Mouse (Mus musculus) liver, embryonic 14.5 days (tissue): Measurements from ENCODE around the gene Tnfrsf26. TPM values are rescaled to one million over a fixed set of nuclear protein-coding genes. Genes with fewer than 3 reads are reported as not detected.

Experiments used
- ATAC-seq: fragments of 200-750 bp; cut with Nextera tagmentation; 2 replicates; pipeline ENCODE4 v1.8.0; 2017; ENCODE audit warnings: moderate number of reproducible peaks, mild to moderate bottlenecking, moderate library complexity; ENCODE audit not compliant: insufficient read depth
- DNase-seq, 3 experiments: peaks; one replicate each; pipeline ENCODE4 v3.0.0-alpha.2; 2012 to 2013; ENCODE audit warnings: low read depth in 3 of 3, low spot score in 3 of 3
- H3K27ac ChIP-seq: fragments of 300-500 bp; sonication (generic); 2 replicates; pipeline ENCODE4 v1.5.1; 2014; ENCODE audit warnings: moderate library complexity, mild to moderate bottlenecking, control low read depth, inconsistent platforms
- H3K27me3 ChIP-seq: fragments of 300-500 bp; sonication (generic); 2 replicates; pipeline ENCODE4 v1.6.1; 2014; ENCODE audit warnings: mild to moderate bottlenecking, low read length, moderate library complexity; ENCODE audit not compliant: control insufficient read depth, insufficient read depth
- H3K36me3 ChIP-seq: fragments of 300-500 bp; sonication (generic); replicated peaks from 2 replicates; pipeline ENCODE4 v1.6.1; 2014; ENCODE audit warnings: low read depth; ENCODE audit not compliant: control insufficient read depth, insufficient read depth
- H3K4me1 ChIP-seq, 2 experiments: fragments of 200-500 bp in 1 of 2; fragments of 300-500 bp in 1 of 2; sonication (generic) in 1 of 2; replicated peaks; 2 replicates each; pipeline ENCODE4 v1.6.1; 2012 to 2014; ENCODE audit warnings: antibody characterized with exemption in 1 of 2, inconsistent platforms in 1 of 2, low read length in 1 of 2; ENCODE audit not compliant: control insufficient read depth in 2 of 2, insufficient read depth in 2 of 2
- H3K4me2 ChIP-seq: fragments of 300-500 bp; sonication (generic); 2 replicates; pipeline ENCODE4 v1.6.1; 2014; ENCODE audit warnings: low read depth, mild to moderate bottlenecking, control low read depth, moderate library complexity
- H3K4me3 ChIP-seq, 2 experiments: fragments of 200-500 bp in 1 of 2; fragments of 300-500 bp in 1 of 2; sonication (generic) in 1 of 2; 2 replicates each; pipeline ENCODE4 v1.5.1; 2012 to 2014; ENCODE audit warnings: low read depth in 2 of 2, low read length in 2 of 2, mild to moderate bottlenecking in 2 of 2, control low read depth in 1 of 2, inconsistent platforms in 1 of 2, moderate library complexity in 1 of 2; ENCODE audit not compliant: insufficient read depth in 1 of 2
- H3K9ac ChIP-seq: fragments of 300-500 bp; sonication (generic); replicated peaks from 2 replicates; pipeline ENCODE4 v1.6.1; 2014; ENCODE audit warnings: mild to moderate bottlenecking, control low read depth, moderate library complexity
- H3K9me3 ChIP-seq: fragments of 300-500 bp; sonication (generic); 2 replicates; pipeline ENCODE4 v1.6.1; 2016; ENCODE audit warnings: low read length, mixed read lengths; ENCODE audit not compliant: control insufficient read depth
- CTCF ChIP-seq: IDR thresholded peaks from 2 replicates; pipeline ENCODE4 v1.5.1; 2016; ENCODE audit warnings: antibody characterized with exemption, low read depth, control low read depth
- EP300 ChIP-seq: IDR thresholded peaks from 2 replicates; pipeline ENCODE4 v1.6.1; 2016; ENCODE audit warnings: antibody characterized with exemption, low read depth
- WGBS: fragments of 180-500 bp; shearing (Covaris S2); extraction: QIAGEN DNeasy Blood & Tissue Kit; methylation state at CpG from one replicate; pipeline ENCODE4 v1.1.7; 2014; ENCODE audit not compliant: insufficient replicate concordance; 5-methylcytosine and 5-hydroxymethylcytosine counted together
- polyA plus RNA-seq, 2 experiments: library from polyadenylated mRNA; depleted of rRNA in 1 of 2; stranded (reverse) in 1 of 2; unstranded in 1 of 2; fragments of >200 nt; fragmentation: Nextera tagmentation in 1 of 2; extraction: Ambion mirVana in 1 of 2; gene quantifications; 2 replicates each; pipeline versions ENCODE4 v1.2.1 to v1.2.3; 2012 to 2014

The Tnfrsf26 gene
- polyA plus RNA-seq, 2 experiments, result 0.27 to 0.65 TPM

DNA sequence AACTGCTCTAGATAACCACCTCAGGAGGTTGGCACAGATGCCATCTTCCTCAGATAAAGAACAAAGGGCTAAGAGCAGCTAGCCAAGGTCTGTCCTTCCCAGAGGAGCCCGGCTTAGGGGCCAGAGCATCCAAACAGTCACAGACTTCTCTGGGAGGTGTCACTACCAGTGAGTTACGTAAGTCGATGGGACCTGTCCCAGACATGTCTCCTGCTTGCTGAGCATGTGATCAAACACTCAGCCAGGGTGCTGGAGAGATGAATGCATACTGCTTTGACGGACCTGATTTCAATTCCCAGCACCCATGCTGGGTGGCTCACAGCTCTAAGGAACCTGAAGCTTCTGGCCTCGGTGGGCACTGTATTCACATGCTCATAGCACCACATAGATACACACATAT lies 40.9 kb downstream of the Tnfrsf26 start:
- DNase-seq, result no peak
- Histone ChIP-seq H3K9me3 (no peaks in the 10 kb centered on the region), H3K27me3 (no peaks in the 10 kb centered on the region), H3K4me2 (no peak overlapping the region), H3K9ac (no peak overlapping the region), H3K27ac (no peak overlapping the region), H3K4me1 (no peaks in the 10 kb centered on the region), H3K4me3 (no peak overlapping the region), H3K36me3 (peaks cover 92% of the 10 kb centered on the region)
- no peak for TF ChIP-seq CTCF
- no peak for TF ChIP-seq EP300
- WGBS, result 79% methylated on average over 5 of the region's 5 CpGs
- no peak for ATAC-seq

DNA sequence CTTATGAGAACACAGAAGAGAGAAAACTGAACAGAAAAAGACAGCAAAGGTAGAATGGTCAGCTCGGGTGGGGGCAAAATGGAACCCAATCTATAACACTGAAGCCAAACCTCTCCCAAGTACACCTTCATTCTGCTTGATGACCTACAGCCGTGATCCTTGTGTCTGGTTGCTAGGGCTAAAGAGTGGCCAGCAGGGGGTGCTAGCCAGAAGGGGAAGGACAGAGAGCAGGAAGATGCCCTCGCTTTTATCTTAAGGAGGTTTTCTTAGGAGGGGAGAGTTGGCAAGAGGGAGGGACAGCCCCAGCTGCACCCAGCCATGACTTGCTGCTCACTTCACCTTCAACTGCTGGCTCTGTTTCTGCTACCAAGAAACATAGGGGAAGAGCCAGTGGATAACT lies 44.6 kb downstream of the Tnfrsf26 start:
- DNase-seq (peak; percentile 38 to 49 (median 43)), ATAC-seq (no peak)
- Histone ChIP-seq H3K9ac (no peak overlapping the region), H3K9me3 (no peaks in the 10 kb centered on the region), H3K27me3 (no peaks in the 10 kb centered on the region), H3K4me3 (no peak overlapping the region), H3K4me1 (no peaks in the 10 kb centered on the region), H3K36me3 (peaks cover 87% of the 10 kb centered on the region), H3K4me2 (no peak overlapping the region), H3K27ac (no peak overlapping the region)
- TF ChIP-seq EP300, result no peak
- peak; percentile 91 for TF ChIP-seq CTCF
- WGBS, result 39% methylated on average over 3 of the region's 3 CpGs

DNA sequence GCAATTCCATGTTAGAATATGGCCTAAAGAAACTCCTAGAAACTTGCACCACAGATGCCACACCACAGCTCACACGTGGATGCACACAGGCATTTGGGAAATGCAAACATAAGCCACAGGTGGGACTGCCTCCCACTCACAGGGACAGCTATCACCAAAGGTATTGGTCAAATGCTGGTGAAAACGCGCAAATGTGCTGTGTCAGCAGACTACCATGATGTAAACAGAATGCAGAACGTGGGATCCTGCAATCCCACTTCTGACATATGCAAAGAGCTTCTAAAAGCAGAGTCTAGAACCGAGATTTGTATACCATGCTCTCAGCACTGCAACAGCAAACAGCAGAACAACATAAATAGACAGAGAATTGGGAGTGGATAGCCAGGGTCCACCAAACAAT lies 45.5 kb downstream of the Tnfrsf26 start:
- Histone ChIP-seq H3K4me1 (no peaks in the 10 kb centered on the region), H3K4me3 (no peak overlapping the region), H3K36me3 (peaks cover 86% of the 10 kb centered on the region), H3K27me3 (no peaks in the 10 kb centered on the region), H3K4me2 (no peak overlapping the region), H3K9ac (no peak overlapping the region), H3K9me3 (no peaks in the 10 kb centered on the region), H3K27ac (no peak overlapping the region)
- no peak for DNase-seq
- TF ChIP-seq EP300, result no peak
- no peak for TF ChIP-seq CTCF
- 89% methylated on average over 5 of the region's 5 CpGs for WGBS
- ATAC-seq, result no peak

DNA sequence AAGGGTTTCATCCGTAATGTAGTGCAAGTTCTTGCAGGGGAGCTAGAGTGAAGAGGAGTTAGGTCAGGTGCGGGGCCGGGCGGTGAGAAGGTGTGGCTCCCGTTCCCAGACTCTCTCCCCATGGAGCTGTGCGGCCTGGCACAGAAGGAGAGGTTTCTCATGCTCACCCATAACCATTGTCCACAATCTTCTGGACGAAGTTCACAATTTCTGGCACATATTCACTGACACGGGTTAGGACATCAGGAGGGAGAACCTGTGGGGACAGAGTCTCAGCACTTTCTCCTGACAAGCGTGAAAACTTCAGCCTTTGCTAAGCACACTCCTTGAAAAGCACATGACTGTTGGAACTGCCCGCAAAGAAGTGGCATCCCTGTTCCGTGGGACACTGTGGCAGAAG lies 52.8 kb downstream of the Tnfrsf26 start:
- H3K9ac ChIP-seq, result no peak overlapping the region
- H3K27ac ChIP-seq, result no peak overlapping the region
- H3K4me1 ChIP-seq, result no peaks in the 10 kb centered on the region
- H3K27me3 ChIP-seq, result no peaks in the 10 kb centered on the region
- H3K9me3 ChIP-seq, result no peaks in the 10 kb centered on the region
- H3K36me3 ChIP-seq, result peaks cover 87% of the 10 kb centered on the region
- TF ChIP-seq EP300 (no peak), CTCF (no peak)
- 86% methylated on average over 11 of the region's 11 CpGs for WGBS
- no peak for DNase-seq
- no peak for ATAC-seq
- H3K4me3 ChIP-seq, result no peak overlapping the region
- H3K4me2 ChIP-seq, result no peak overlapping the region

DNA sequence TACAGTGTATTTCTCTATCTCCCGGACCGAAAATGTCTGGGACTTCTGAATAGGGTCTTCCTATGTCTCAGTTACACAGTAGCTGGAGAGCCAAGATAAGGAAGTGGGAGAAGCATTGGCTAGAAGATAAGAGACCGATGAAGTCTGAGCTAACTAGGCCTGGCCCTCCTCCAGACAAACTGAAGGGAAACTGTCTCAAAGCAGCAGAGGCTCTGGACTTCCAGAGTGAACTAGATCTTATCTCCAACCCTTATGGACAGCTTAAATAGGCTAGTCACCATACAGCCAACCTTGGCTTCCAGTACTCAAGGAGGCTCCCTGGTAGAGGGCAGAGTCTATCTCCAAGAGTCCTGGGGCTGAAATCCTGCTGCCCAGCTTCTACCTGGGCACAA lies 62.9 kb downstream of the Tnfrsf26 start:
- H3K27ac ChIP-seq, result peak overlapping the region; percentile 59
- H3K4me1 ChIP-seq, result peaks cover 19 to 28% of the 10 kb centered on the region in 2 experiments
- ATAC-seq (peak; percentile 97), DNase-seq (peak; percentile 72 to 80 (median 74))
- TF ChIP-seq CTCF (no peak), EP300 (peak; percentile 93)
- no peaks in the 10 kb centered on the region for H3K9me3 ChIP-seq
- H3K4me3 ChIP-seq, result no peak overlapping the region
- no peaks in the 10 kb centered on the region for H3K27me3 ChIP-seq
- peaks cover 87% of the 10 kb centered on the region for H3K36me3 ChIP-seq
- WGBS, result 11% methylated on average over 3 of the region's 3 CpGs
- peak overlapping the region; percentile 25; the same call in 1 of the 2 replicates for H3K9ac ChIP-seq
- peak overlapping the region; percentile 32 for H3K4me2 ChIP-seq
